Mouse (Mus musculus) G1E (cell line): ENCODE measurements around the gene Col5a3. TPM values are rescaled to one million over a fixed set of nuclear protein-coding genes. Genes with fewer than 3 reads are reported as not detected.

Experiments used
- ATAC-seq: 2 replicates; pipeline ENCODE4 v1.8.0; 2016; ENCODE audit warnings: mild to moderate bottlenecking; ENCODE audit not compliant: insufficient number of reproducible peaks, poor library complexity, low FRiP score, severe bottlenecking; ENCODE audit errors: extremely low read depth
- DNase-seq: peaks from one replicate; pipeline ENCODE4 v3.0.0; 2012; ENCODE audit warnings: low spot score
- H3K27me3 ChIP-seq: 2 replicates; pipeline ENCODE4 v1.6.1; 2012; ENCODE audit warnings: mild to moderate bottlenecking, low read length, inconsistent platforms; ENCODE audit not compliant: insufficient read depth
- H3K36me3 ChIP-seq: replicated peaks from 2 replicates; pipeline ENCODE3; 2012; ENCODE audit warnings: mild to moderate bottlenecking, inconsistent platforms
- H3K4me1 ChIP-seq: 2 replicates; pipeline ENCODE4 v1.6.1; 2012; ENCODE audit warnings: low read depth, low read length, inconsistent platforms, mixed read lengths; ENCODE audit not compliant: insufficient read depth
- H3K4me3 ChIP-seq: 2 replicates; pipeline ENCODE4 v1.5.1; 2012; ENCODE audit warnings: low read depth, mild to moderate bottlenecking, inconsistent platforms, low read length, moderate library complexity, mixed read lengths
- H3K9me3 ChIP-seq: replicated peaks from 2 replicates; pipeline ENCODE4 v1.6.1; 2012; ENCODE audit warnings: inconsistent platforms
- CTCF ChIP-seq: IDR thresholded peaks from 2 replicates; pipeline ENCODE4 v1.5.1; 2012; ENCODE audit warnings: low read depth, low read length, inconsistent platforms, mixed read lengths
- GATA1 ChIP-seq: IDR thresholded peaks from 2 replicates; pipeline ENCODE4 v1.6.1; 2012; ENCODE audit warnings: borderline replicate concordance, low read length, inconsistent platforms, mixed read lengths
- GATA2 ChIP-seq: IDR thresholded peaks from 2 replicates; pipeline ENCODE4 v1.6.1; 2012; ENCODE audit warnings: low read depth, low read length, inconsistent platforms, borderline replicate concordance
- POLR2AphosphoS5 ChIP-seq: IDR thresholded peaks from 2 replicates; pipeline ENCODE4 v1.6.1; 2012; ENCODE audit warnings: low read depth, low read length, inconsistent platforms; ENCODE audit not compliant: insufficient replicate concordance
- TAL1 ChIP-seq: conservative IDR thresholded peaks from 2 replicates; pipeline ENCODE4 v1.6.1; 2012; ENCODE audit warnings: low read depth, low read length, inconsistent platforms, mixed read lengths
- polyA plus RNA-seq: library from polyadenylated mRNA; stranded (reverse); fragments of >175 nt; gene quantifications from 2 replicates; pipeline ENCODE4 v1.2.3, GENCODE M21; 2012
- total RNA-seq, 2 experiments: library from RNA; stranded (forward) in 1 of 2; stranded (reverse) in 1 of 2; fragments of 200-1000 nt in 1 of 2; fragments of >200 nt in 1 of 2; fragmentation: Nextera tagmentation in 1 of 2; gene quantifications; 2 replicates each; pipeline ENCODE4 v1.2.3; 2014 to 2017

Gene Col5a3
- total and polyA plus RNA-seq, 3 experiments = 0.11 TPM; not detected in 2

- Histone ChIP-seq H3K27me3 (peaks cover 7% of the 10 kb centered on the region), H3K4me1 (peaks cover 5% of the 10 kb centered on the region), H3K9me3 (no peaks in the 10 kb centered on the region), H3K4me3 (no peak overlapping the region), H3K36me3 (no peaks in the 10 kb centered on the region)
- DNase-seq = no peak
- ATAC-seq = no peak
- TF ChIP-seq TAL1 (no peak), CTCF (no peak), POLR2AphosphoS5 (no peak), GATA1 (no peak), GATA2 (no peak)
Observed at GRCm38 (mm10) chr9:20737227-20737626, 77.6 kb downstream of the Col5a3 start.

GRCm38 (mm10) chr9:20734692-20735091 is 80.2 kb downstream of the Col5a3 start:
- no peak for DNase-seq
- ATAC-seq = no peak
- Histone ChIP-seq H3K27me3 (peaks cover 14% of the 10 kb centered on the region), H3K36me3 (no peaks in the 10 kb centered on the region), H3K9me3 (no peaks in the 10 kb centered on the region), H3K4me1 (no peaks in the 10 kb centered on the region; the same call in 1 of the 2 replicates), H3K4me3 (no peak overlapping the region)
- TF ChIP-seq GATA1 (no peak), POLR2AphosphoS5 (no peak), GATA2 (no peak), TAL1 (no peak), CTCF (no peak)

- no peak for TF ChIP-seq POLR2AphosphoS5
- no peak for TF ChIP-seq GATA1
- no peak for TF ChIP-seq CTCF
- no peak for DNase-seq
- Histone ChIP-seq H3K9me3 (no peaks in the 10 kb centered on the region), H3K4me3 (no peak overlapping the region), H3K4me1 (peaks cover 6% of the 10 kb centered on the region), H3K36me3 (no peaks in the 10 kb centered on the region), H3K27me3 (peaks cover 38% of the 10 kb centered on the region)
- no peak for ATAC-seq
Observed at GRCm38 (mm10) chr9:20731797-20732196, 83.1 kb downstream of the Col5a3 start.

GRCm38 (mm10) chr9:20729451-20729850 is 85.4 kb downstream of the Col5a3 start:
- Histone ChIP-seq H3K9me3 (no peaks in the 10 kb centered on the region), H3K4me1 (peaks cover 6% of the 10 kb centered on the region), H3K36me3 (no peaks in the 10 kb centered on the region), H3K27me3 (peaks cover 42% of the 10 kb centered on the region), H3K4me3 (no peak overlapping the region)
- DNase-seq = no peak
- TF ChIP-seq POLR2AphosphoS5 (no peak), TAL1 (no peak), GATA2 (no peak), GATA1 (no peak), CTCF (no peak)
- no peak for ATAC-seq

- no peak for TF ChIP-seq CTCF
- peaks cover 43% of the 10 kb centered on the region for H3K27me3 ChIP-seq
- no peak for ATAC-seq
- no peak overlapping the region; the same call in 1 of the 2 replicates for H3K4me3 ChIP-seq
- no peaks in the 10 kb centered on the region for H3K9me3 ChIP-seq
- no peak for DNase-seq
- no peaks in the 10 kb centered on the region for H3K36me3 ChIP-seq
- H3K4me1 ChIP-seq = peaks cover 6% of the 10 kb centered on the region
Observed at GRCm38 (mm10) chr9:20727601-20728113, 87.2 kb downstream of the Col5a3 start.

GRCm38 (mm10) chr9:20726859-20727600 is 87.8 kb downstream of the Col5a3 start:
- Histone ChIP-seq H3K4me3 (peak overlapping the region; percentile 23; the same call in 1 of the 2 replicates), H3K4me1 (peaks cover 6% of the 10 kb centered on the region), H3K27me3 (peaks cover 41% of the 10 kb centered on the region), H3K9me3 (no peaks in the 10 kb centered on the region), H3K36me3 (no peaks in the 10 kb centered on the region)
- DNase-seq (no peak), ATAC-seq (no peak)
- TF ChIP-seq GATA2 = no peak
- no peak for TF ChIP-seq CTCF
- no peak for TF ChIP-seq TAL1
- no peak for TF ChIP-seq GATA1
- no peak for TF ChIP-seq POLR2AphosphoS5
